Mouse (Mus musculus) right cerebral cortex, postnatal 10 days (tissue): ENCODE results near the gene Gm10392.
"Not testable (repeated sequence)": the region's sequence is repeated elsewhere in the genome, so short reads cannot be mapped to it uniquely, and the experiment has no call there.

Experiments
- DNase-seq, 2 experiments: peaks; one replicate each; pipeline ENCODE4 v3.0.0; 2021; ENCODE audit warnings: low spot score in 2 of 2

Gm10392 gene

GRCm38 (mm10) chr11:77519043-77519442 lies at the start of gene Gm10392:
Gm10392 (minus strand) TSS chr11:77519198.
- DNase-seq, result no peak

- no peak for DNase-seq
These were observed 26.3 kb upstream of the Gm10392 start for GRCm38 (mm10) chr11:77545261-77545660.

DNA sequence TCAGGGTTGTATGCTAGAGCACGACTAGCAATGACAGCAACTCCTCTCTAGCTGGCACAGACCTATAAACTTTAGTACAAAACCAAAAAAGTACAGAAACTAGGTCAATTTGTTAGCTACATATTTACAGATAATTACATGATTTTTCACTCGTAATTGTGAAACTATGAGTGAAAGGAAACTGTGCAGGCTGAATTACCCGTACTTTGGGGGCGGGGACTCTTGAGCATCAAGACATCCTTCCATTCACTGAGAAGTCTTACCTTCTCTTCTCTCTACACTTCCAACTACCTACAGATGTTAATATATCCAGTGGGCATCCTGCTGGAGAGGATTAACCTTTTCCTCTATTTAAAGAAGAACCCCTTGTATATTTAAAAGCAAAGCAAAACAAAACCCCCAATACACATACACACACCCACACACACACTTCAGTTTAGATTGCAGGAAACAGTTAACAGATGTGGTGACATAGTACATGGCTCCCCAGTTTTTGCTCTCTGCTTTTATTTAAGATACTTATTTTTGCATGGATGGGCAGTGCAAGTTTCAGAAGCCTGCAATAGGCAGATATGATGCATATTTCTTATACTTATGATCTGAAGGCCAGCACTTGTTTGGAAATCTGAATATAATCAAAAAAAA lies 13.3 kb upstream of the Gm10392 start:
- no peak for DNase-seq

- DNase-seq, result no peak
These were observed 11.9 kb upstream of the Gm10392 start for GRCm38 (mm10) chr11:77530862-77531261.

DNA sequence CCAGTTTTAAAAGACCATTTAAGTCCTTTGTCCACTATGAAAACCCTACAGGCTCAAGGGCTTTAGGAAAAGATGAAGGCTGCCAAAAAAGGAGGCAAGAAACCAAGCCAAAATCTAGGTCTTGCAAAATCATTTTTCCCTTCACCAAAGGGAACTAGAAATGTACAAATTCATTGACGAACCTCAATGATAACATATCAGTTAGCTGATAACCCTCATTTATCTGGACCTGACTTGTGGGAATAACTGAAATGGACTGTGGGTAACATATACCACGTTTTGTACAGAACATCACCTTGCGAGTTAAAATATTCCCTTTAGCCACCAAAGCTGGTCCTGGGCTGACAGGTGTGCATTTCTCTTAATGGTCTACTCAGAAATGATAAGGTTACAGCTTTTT lies 10.6 kb upstream of the Gm10392 start:
- DNase-seq, result no peak

GRCm38 (mm10) chr11:77528420-77528819 lies 9.4 kb upstream of the Gm10392 start:
- not testable (repeated sequence) for DNase-seq

GRCm38 (mm10) chr11:77525804-77526486 lies 6.9 kb upstream of the Gm10392 start:
- no peak for DNase-seq

GRCm38 (mm10) chr11:77520601-77521529 lies 1.9 kb upstream of the Gm10392 start:
- DNase-seq, result peak in 1 of 2 experiments; percentile 61

GRCm38 (mm10) chr11:77518051-77518798 lies 773 bp downstream of the Gm10392 start:
- DNase-seq, result no peak

DNA sequence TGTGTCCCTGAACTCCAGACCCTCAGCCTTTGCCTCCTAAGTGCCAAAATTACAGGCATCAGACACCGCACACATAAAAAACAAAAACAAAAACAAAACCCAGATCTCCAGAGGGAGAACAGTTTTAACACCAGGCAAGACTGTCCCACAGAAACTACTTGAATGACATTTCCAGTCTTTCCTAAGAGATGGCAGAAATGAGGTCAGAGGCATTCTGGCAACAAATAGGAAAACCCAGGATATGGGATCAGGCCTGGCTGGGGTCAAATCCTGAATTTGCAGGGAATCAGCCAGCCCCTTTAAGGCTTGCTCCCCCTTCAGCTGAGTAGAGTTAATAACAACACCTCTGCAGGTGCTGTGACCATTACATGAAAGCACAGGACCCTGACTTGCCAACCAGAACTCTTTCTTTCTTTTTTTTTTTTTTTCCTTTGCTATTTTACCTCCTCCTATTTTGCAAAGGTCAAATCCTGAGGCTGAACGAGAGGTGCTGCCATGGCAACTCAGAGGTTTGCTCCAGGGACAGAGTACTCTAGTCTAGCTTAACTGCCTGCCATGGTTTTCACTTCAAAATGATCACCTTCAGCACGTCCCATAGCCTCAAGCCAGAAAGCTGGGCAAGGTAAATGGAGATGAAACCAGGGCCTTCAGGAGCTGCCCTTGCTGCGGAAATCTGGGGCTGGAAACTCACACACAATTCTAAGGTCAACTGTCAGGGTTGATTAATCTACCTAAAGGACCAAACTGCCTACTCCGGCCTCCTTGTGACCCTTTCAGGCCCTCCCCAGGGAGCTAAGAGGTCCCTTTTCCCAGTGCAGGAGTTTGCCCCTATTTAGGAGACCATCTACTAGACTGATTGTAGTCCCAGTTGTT lies 2.2 kb downstream of the Gm10392 start:
- no peak for DNase-seq

- DNase-seq, result no peak
These were observed 3.1 kb downstream of the Gm10392 start, which contains the start of gene Trp53i13 for GRCm38 (mm10) chr11:77515637-77516552. Trp53i13 (minus strand) TSS chr11:77515980.

- DNase-seq, result peak; percentile 80 to 84
These were observed 4.0 kb downstream of the Gm10392 start, which contains the start of gene Abhd15 for GRCm38 (mm10) chr11:77514832-77515636. Abhd15 (plus strand) TSS chr11:77515121.

GRCm38 (mm10) chr11:77514281-77514831 lies 4.6 kb downstream of the Gm10392 start:
- DNase-seq, result peak in 1 of 2 experiments; percentile 26

GRCm38 (mm10) chr11:77513811-77514170 lies 5.2 kb downstream of the Gm10392 start:
- peak in 1 of 2 experiments; percentile 27 for DNase-seq

GRCm38 (mm10) chr11:77512891-77513810 lies 5.8 kb downstream of the Gm10392 start:
- peak; percentile 83 to 85 for DNase-seq

DNA sequence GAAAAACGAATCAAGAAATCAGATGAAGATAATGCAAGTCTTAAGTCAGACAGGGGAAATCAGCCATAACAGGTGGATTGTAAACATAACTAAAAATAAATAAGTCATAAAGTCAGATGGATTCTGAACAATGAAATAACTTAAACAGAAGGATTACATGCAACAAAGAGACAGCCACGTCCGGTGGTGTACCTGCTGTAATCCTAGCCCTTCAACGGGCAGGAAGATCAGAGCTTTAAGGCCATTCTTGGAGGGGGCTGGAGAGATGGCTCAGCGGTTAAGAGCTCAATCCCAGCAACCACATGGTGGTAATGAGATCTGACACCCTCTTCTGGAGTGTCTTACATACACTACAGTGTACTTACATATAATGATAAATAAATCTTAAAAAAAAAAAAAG lies 7.7 kb downstream of the Gm10392 start:
- peak in 1 of 2 experiments; percentile 11 for DNase-seq
